Comparison of ENCODE assay signal across 19 mouse cellular contexts in the genomic region with DNA sequence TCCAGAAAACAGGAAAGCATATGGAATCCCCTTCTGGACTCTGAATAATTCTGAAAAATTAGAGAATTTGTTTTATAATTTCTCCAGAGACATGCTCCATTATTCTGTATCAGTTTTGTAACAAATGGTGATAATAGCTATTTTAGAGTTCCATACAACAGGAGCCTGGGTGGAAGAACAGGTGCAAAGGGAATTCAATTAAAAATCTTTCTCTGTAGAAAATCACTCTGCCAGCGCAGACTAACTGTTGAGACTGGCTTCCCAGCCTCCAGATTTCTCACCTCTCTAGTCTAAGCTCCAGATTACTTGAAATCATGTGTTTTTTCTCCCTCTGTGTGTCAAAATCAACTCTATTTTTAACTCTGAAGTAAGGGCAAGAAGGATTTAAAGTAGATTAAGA.
DNase-seq lines count a peak whose midpoint lies in the region; ATAC-seq and TF ChIP-seq lines count a peak whose summit lies in the region.
"Had no signal": no experiment of that assay in that cellular context is flagged by ENCODE, and none has a peak within 500 bp of the region (broad histone marks: within the 10 kb centered on the region; RNA-seq: fewer than 3 reads in every experiment).

No protein-coding gene starts in this region.

- peak; percentile 36 for DNase-seq in forebrain, postnatal 0 days
- DNase-seq in right cerebral cortex, adult 18-20 months: peak; percentile 59
- DNase-seq in right cerebral cortex, postnatal 4 days: no peak
- DNase-seq in cerebellum, postnatal 36 days: peak; percentile 11 to 42
- DNase-seq in telencephalon, adult 2 months (ENCODE audit: low read depth, low spot score): peak; percentile 89
- no peak for DNase-seq in spleen, adult 12 weeks (ENCODE audit: low spot score)
- DNase-seq: adrenal gland, postnatal 14 days; heart, adult 18-20 months; kidney, adult 11 months; kidney, postnatal 14 days; lung, embryonic 14.5 days; thymus, postnatal 25 days had no signal

- H3K4me3 ChIP-seq in forebrain, postnatal 0 days (ENCODE audit: low read depth, low read length): no peak overlapping the region
- no peak overlapping the region for H3K4me3 ChIP-seq in forebrain, embryonic 12.5 days (replicated peaks)
- H3K4me3 ChIP-seq in kidney, embryonic 14.5 days (ENCODE audit: low read length): no peak overlapping the region
- H3K4me3 ChIP-seq: hindbrain, embryonic 15.5 days; neural tube, embryonic 12.5 days had no signal

- no peak overlapping the region for H3K4me2 ChIP-seq in forebrain, postnatal 0 days (ENCODE audit: low read depth)
- H3K4me2 ChIP-seq in forebrain, embryonic 12.5 days: no peak overlapping the region
- H3K4me2 ChIP-seq in kidney, embryonic 14.5 days (replicated peaks; ENCODE audit: low read depth, low read length): no peak overlapping the region
- H3K4me2 ChIP-seq: hindbrain, embryonic 15.5 days; liver, embryonic 11.5 days; lung, embryonic 14.5 days; neural tube, embryonic 12.5 days had no signal

- H3K9ac ChIP-seq in forebrain, postnatal 0 days: no peak overlapping the region
- H3K9ac ChIP-seq in forebrain, embryonic 12.5 days: no peak overlapping the region
- no peak overlapping the region for H3K9ac ChIP-seq in kidney, embryonic 14.5 days (ENCODE audit: low read depth, low read length)
- H3K9ac ChIP-seq: hindbrain, embryonic 15.5 days; lung, embryonic 14.5 days; neural tube, embryonic 12.5 days had no signal

- WGBS in forebrain, postnatal 0 days: 45% methylated on average over 1 of the region's 1 CpGs
- 90% methylated on average over 1 of the region's 1 CpGs for WGBS in forebrain, embryonic 12.5 days
- WGBS in kidney, embryonic 14.5 days: 88% methylated on average over 1 of the region's 1 CpGs

- H3K27me3 ChIP-seq in forebrain, postnatal 0 days (ENCODE audit: insufficient read depth, low read length): no peaks in the 10 kb centered on the region
- H3K27me3 ChIP-seq in forebrain, embryonic 12.5 days: no peaks in the 10 kb centered on the region
- no peaks in the 10 kb centered on the region for H3K27me3 ChIP-seq in kidney, embryonic 14.5 days (ENCODE audit: control insufficient read depth, insufficient read depth, low read length)
- H3K27me3 ChIP-seq: CH12.LX; hindbrain, embryonic 15.5 days; neural tube, embryonic 12.5 days had no signal

- ATAC-seq in forebrain, postnatal 0 days: peak; percentile 45
- no peak for ATAC-seq in forebrain, embryonic 12.5 days (ENCODE audit: low FRiP score)
- no peak for ATAC-seq in kidney, embryonic 14.5 days (ENCODE audit: low FRiP score, low TSS enrichment)

- no peaks in the 10 kb centered on the region for H3K4me1 ChIP-seq in forebrain, postnatal 0 days (ENCODE audit: insufficient read depth)
- no peaks in the 10 kb centered on the region for H3K4me1 ChIP-seq in forebrain, embryonic 12.5 days
- no peaks in the 10 kb centered on the region for H3K4me1 ChIP-seq in kidney, embryonic 14.5 days (ENCODE audit: control insufficient read depth, insufficient read depth, low read length)
- H3K4me1 ChIP-seq: hindbrain, embryonic 15.5 days; neural tube, embryonic 12.5 days had no signal

- no peak for TF ChIP-seq CTCF in forebrain, postnatal 0 days (IDR thresholded peaks at IDR 0.05; ENCODE audit: low read depth)

- no peak overlapping the region for H3K27ac ChIP-seq in forebrain, postnatal 0 days (ENCODE audit: low read depth, low read length)
- no peak overlapping the region for H3K27ac ChIP-seq in forebrain, embryonic 12.5 days
- no peak overlapping the region for H3K27ac ChIP-seq in kidney, embryonic 14.5 days (ENCODE audit: low read depth, low read length)
- H3K27ac ChIP-seq: hindbrain, embryonic 15.5 days; neural tube, embryonic 12.5 days; stomach, postnatal 0 days had no signal

- no peaks in the 10 kb centered on the region for H3K9me3 ChIP-seq in forebrain, postnatal 0 days (ENCODE audit: low read length)
- H3K9me3 ChIP-seq in forebrain, embryonic 12.5 days: no peaks in the 10 kb centered on the region
- no peaks in the 10 kb centered on the region for H3K9me3 ChIP-seq in kidney, embryonic 14.5 days (ENCODE audit: control insufficient read depth, low read length)
- H3K9me3 ChIP-seq: hindbrain, embryonic 15.5 days; neural tube, embryonic 12.5 days had no signal

- no peaks in the 10 kb centered on the region for H3K36me3 ChIP-seq in forebrain, postnatal 0 days (ENCODE audit: insufficient read depth)
- no peaks in the 10 kb centered on the region for H3K36me3 ChIP-seq in forebrain, embryonic 12.5 days (replicated peaks)
- no peaks in the 10 kb centered on the region for H3K36me3 ChIP-seq in kidney, embryonic 14.5 days (ENCODE audit: control insufficient read depth, insufficient read depth, low read length)
- H3K36me3 ChIP-seq: hindbrain, embryonic 15.5 days; neural tube, embryonic 12.5 days had no signal

Comparison
In these comparisons a context has a peak if more than half of its experiments do, and no peak if none do; other contexts are left out.
1. DNase-seq: peak in forebrain, postnatal 0 days (single experiment), right cerebral cortex, adult 18-20 months (single experiment), cerebellum, postnatal 36 days (2 of 2) and telencephalon, adult 2 months (single experiment); none in right cerebral cortex, postnatal 4 days (single experiment) and spleen, adult 12 weeks (single experiment).